Mouse (Mus musculus) hindbrain, postnatal 0 days (tissue): ENCODE data around the gene Nepro. TPM values are rescaled to one million over a fixed set of nuclear protein-coding genes. Genes with fewer than 3 reads are reported as not detected.

Experiments used
- ATAC-seq: fragments of 200-750 bp; cut with Nextera tagmentation; 2 replicates; pipeline ENCODE4 v1.8.0; 2017; ENCODE audit warnings: mild to moderate bottlenecking, moderate TSS enrichment, moderate library complexity
- DNase-seq: peaks from one replicate; pipeline ENCODE4 v3.0.0-alpha.2; 2015; ENCODE audit warnings: low spot score
- H3K27ac ChIP-seq: fragments of 300-500 bp; sonication (generic); 2 replicates; pipeline ENCODE4 v1.5.1; 2014; ENCODE audit warnings: mild to moderate bottlenecking
- H3K27me3 ChIP-seq: fragments of 300-500 bp; sonication (generic); 2 replicates; pipeline ENCODE4 v1.6.1; 2014; ENCODE audit warnings: low read length, mixed read lengths; ENCODE audit not compliant: insufficient read depth
- H3K36me3 ChIP-seq: fragments of 300-500 bp; sonication (generic); 2 replicates; pipeline ENCODE4 v1.6.1; 2014; ENCODE audit warnings: low read length, mixed read lengths; ENCODE audit not compliant: insufficient read depth
- H3K4me1 ChIP-seq: fragments of 300-500 bp; sonication (generic); 2 replicates; pipeline ENCODE4 v1.6.1; 2014; ENCODE audit warnings: antibody characterized with exemption, low read length, mixed read lengths; ENCODE audit not compliant: insufficient read depth
- H3K4me2 ChIP-seq: fragments of 300-500 bp; sonication (generic); 2 replicates; pipeline ENCODE4 v1.6.1; 2014; ENCODE audit warnings: low read depth, mild to moderate bottlenecking, low read length, moderate library complexity, mixed read lengths
- H3K4me3 ChIP-seq: fragments of 300-500 bp; sonication (generic); 2 replicates; pipeline ENCODE4 v1.5.1; 2014; ENCODE audit warnings: low read length
- H3K9ac ChIP-seq: fragments of 300-500 bp; sonication (generic); replicated peaks from 2 replicates; pipeline ENCODE4 v1.6.1; 2014; ENCODE audit warnings: mild to moderate bottlenecking, low read length, moderate library complexity, mixed read lengths
- H3K9me3 ChIP-seq: fragments of 300-500 bp; sonication (generic); 2 replicates; pipeline ENCODE4 v1.6.1; 2016; ENCODE audit warnings: low read length, mixed read lengths
- CTCF ChIP-seq: IDR thresholded peaks from 2 replicates; pipeline ENCODE4 v1.5.1; 2016; ENCODE audit warnings: antibody characterized with exemption, control low read depth, low read depth
- WGBS: fragments of 180-500 bp; shearing (Covaris S2); extraction: QIAGEN DNeasy Blood & Tissue Kit; methylation state at CpG from one replicate; pipeline ENCODE4 v1.1.7; 2014; 5-methylcytosine and 5-hydroxymethylcytosine counted together
- polyA plus RNA-seq: library from polyadenylated mRNA; unstranded; fragments of >200 nt; fragmentation: Nextera tagmentation; extraction: Ambion mirVana; gene quantifications from 2 replicates; pipeline ENCODE4 v1.2.1, GENCODE M21; 2015
- total RNA-seq: library from RNA; depleted of rRNA; stranded (reverse); fragments of >200 nt; gene quantifications from 2 replicates; pipeline ENCODE4 v1.2.3, GENCODE M21; 2014; rRNA removed

Gene Nepro
- 3.3 and 3.5 TPM in 2 replicates for total RNA-seq
- 3.2 TPM in 2 replicates for polyA plus RNA-seq

DNA sequence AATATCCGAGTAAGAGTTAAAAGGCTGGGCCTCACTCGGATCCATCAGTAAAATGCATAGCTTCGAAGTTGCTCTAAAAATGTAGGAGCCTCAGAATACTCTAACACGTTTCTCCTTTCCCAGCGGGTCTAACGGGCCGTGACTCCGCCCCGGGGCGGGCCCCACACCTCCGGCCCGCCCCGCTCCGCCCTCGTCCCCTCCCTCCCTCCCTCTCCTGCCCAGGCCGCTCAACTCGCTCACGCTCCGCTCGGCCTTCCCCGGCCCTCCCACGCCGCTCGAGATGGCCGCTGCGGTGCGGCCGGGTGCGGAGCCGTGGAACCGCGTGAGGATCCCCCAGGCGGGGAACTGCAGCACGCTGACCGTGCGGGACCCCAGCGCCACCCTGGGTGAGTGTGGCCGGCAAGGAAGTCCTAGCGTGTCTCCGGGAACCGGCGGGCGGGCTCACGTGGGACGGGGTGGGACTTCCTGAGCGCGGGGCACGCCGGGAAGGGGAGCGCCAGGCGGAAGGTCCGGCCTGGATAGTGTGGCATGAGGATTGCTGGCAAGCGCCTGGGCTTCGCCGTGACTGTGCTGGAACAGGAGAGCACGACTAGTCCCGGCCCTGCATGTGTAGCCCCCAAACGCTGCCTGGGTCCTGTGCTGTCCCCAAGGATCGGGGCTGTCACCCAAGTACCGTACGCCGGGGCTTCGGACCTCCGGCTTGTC lies at the start of gene Nepro:
Gene Nepro (plus strand): TSS at position 219 of the 705 bp plus-strand sequence.
- peak within 1 kb of the TSS; percentile 92 for H3K27ac ChIP-seq
- H3K9ac ChIP-seq, result peak within 1 kb of the TSS; percentile 80
- no peak for TF ChIP-seq CTCF
- H3K36me3 ChIP-seq, result 0 out of 2 replicates have a peak, but pooled peaks cover 6% of the 10 kb centered on the region
- DNase-seq (peak; percentile 94), ATAC-seq (peak; percentile 98)
- H3K27me3 ChIP-seq, result no peaks in the 10 kb centered on the region
- under 1% methylated on average over 61 of the region's 64 CpGs for WGBS
- H3K4me2 ChIP-seq, result peak within 1 kb of the TSS; percentile 65
- H3K4me1 ChIP-seq, result no peaks in the 10 kb centered on the region
- H3K4me3 ChIP-seq, result peak within 1 kb of the TSS; percentile 79
- no peaks in the 10 kb centered on the region for H3K9me3 ChIP-seq

DNA sequence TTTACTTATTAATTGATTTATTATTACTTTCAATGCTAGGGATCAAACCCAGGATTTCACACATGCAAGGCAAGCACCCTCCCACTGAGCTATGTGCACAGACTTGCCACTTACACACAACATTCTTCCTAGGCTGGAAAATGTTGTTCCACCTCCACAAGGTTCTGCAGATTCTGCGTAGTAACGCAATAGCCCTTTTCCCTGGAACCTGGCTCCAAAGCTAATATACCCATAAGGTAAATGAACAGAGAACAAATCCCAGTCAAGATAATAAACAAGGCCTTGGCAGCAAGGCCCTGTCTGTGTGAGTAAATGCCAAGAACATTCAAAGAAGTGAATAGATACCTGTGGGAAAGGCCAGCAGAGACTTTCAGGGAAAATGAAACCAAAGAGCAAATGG lies 47.7 kb upstream of the Nepro start:
- no peaks in the 10 kb centered on the region for H3K27me3 ChIP-seq
- H3K4me2 ChIP-seq, result no peak overlapping the region
- H3K9ac ChIP-seq, result no peak overlapping the region
- no peaks in the 10 kb centered on the region for H3K36me3 ChIP-seq
- no peak overlapping the region for H3K4me3 ChIP-seq
- no peak overlapping the region for H3K27ac ChIP-seq
- no peak for ATAC-seq
- TF ChIP-seq CTCF, result no peak
- no peaks in the 10 kb centered on the region for H3K9me3 ChIP-seq
- 79% methylated on average over 2 of the region's 2 CpGs for WGBS
- H3K4me1 ChIP-seq, result peaks cover 20% of the 10 kb centered on the region
- DNase-seq, result no peak

DNA sequence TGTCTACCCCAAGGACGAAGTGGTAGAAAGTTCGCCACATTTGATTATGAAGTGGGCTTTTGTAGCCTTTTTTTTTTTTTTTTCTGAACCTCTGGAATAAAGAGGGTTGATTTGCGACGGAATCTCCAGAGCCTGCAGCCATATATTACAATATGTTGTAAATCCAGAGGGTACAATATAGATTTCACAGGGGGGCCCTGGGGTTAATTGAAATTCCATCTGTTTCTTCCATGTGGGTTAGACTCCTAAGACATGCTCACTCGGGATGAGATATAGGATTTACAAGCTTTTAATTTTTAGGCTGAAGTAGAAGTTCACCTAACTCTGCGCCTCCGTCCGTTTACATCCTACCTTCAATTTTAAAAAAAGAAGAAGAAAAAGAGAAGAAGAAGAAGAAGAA lies 45.0 kb upstream of the Nepro start:
- Histone ChIP-seq H3K4me2 (peak overlapping the region; percentile 35), H3K4me3 (peak overlapping the region; percentile 10; the same call in 1 of the 2 replicates), H3K36me3 (no peaks in the 10 kb centered on the region), H3K4me1 (peaks cover 17% of the 10 kb centered on the region), H3K9ac (no peak overlapping the region), H3K9me3 (no peaks in the 10 kb centered on the region), H3K27me3 (no peaks in the 10 kb centered on the region), H3K27ac (0 out of 2 replicates have a peak overlapping the region, but pooled peaks have one; percentile 22)
- DNase-seq, result no peak
- 23% methylated on average over 8 of the region's 8 CpGs for WGBS
- no peak for ATAC-seq
- TF ChIP-seq CTCF, result no peak

DNA sequence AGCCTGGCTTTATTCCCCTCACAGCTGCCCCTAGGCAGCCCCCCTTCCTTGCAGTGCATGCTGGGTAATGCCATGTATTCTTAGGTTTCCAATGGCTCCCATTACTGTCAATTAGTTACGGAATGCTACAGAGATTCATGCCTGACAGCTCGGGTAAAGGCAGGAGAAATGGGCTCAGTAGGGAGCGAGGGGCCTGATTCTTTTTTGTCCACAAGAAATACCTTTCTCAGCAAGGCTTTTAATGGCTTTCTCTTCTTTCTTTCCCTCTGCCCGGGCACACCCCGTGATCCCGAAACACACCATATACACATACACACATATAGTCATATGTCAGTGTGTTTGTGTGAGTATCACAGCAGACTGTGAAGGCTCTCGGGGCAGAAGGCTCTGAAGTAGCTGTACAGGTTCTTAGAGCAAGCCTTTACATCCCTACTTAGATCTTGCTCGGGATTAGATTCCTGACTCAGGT lies 44.6 kb upstream of the Nepro start:
- Histone ChIP-seq H3K4me3 (peak overlapping the region; percentile 10; the same call in 1 of the 2 replicates), H3K27me3 (no peaks in the 10 kb centered on the region), H3K36me3 (no peaks in the 10 kb centered on the region), H3K9ac (no peak overlapping the region), H3K4me2 (peak overlapping the region; percentile 35), H3K9me3 (no peaks in the 10 kb centered on the region), H3K27ac (peak overlapping the region; percentile 60), H3K4me1 (peaks cover 17% of the 10 kb centered on the region)
- TF ChIP-seq CTCF, result no peak
- DNase-seq (peak; percentile 78), ATAC-seq (peak; percentile 90)
- WGBS, result 14% methylated on average over 8 of the region's 8 CpGs

DNA sequence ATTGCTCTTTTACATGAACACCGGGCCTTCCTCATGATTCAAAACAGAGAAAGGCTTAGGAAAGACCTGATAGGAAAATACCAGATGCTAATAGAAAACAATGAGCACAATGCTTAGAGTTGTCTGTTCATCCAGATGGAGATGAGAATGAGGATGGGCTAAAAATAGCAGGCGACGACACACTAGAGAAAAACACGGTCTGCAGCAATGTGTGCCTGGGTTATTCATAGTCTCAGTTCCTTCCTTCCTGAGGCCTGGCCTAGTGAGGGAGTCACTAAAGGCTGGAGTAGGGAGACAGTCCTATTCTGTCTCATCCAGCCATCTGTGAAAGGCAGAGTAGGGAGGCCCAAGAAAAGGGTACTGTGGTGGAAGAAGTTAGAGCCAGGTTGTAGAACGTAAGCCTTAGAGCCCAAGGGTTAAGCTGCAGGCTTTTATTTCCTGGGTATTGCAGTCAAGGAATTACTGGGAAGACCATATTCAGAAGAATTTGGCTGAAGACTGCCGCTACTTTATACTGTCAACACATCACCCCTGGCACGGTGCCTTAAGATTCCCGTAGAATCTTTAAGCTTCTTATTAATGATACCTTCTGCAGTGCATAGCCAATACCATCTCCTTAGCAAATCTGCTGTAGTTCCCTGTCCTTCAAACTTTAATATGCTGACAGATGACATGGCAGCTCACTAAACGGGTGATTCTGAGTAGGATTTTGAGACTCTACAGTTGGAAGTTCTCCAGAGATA lies 43.2 kb upstream of the Nepro start:
- WGBS, result 44% methylated on average over 9 of the region's 9 CpGs
- Histone ChIP-seq H3K27ac (peak overlapping the region; percentile 60; the same call in 1 of the 2 replicates), H3K9ac (no peak overlapping the region), H3K4me3 (no peak overlapping the region), H3K4me2 (no peak overlapping the region), H3K9me3 (no peaks in the 10 kb centered on the region), H3K36me3 (no peaks in the 10 kb centered on the region), H3K4me1 (peaks cover 17% of the 10 kb centered on the region), H3K27me3 (no peaks in the 10 kb centered on the region)
- ATAC-seq, result peak; percentile 37; the same call in 1 of the 2 replicates
- no peak for DNase-seq
- no peak for TF ChIP-seq CTCF

DNA sequence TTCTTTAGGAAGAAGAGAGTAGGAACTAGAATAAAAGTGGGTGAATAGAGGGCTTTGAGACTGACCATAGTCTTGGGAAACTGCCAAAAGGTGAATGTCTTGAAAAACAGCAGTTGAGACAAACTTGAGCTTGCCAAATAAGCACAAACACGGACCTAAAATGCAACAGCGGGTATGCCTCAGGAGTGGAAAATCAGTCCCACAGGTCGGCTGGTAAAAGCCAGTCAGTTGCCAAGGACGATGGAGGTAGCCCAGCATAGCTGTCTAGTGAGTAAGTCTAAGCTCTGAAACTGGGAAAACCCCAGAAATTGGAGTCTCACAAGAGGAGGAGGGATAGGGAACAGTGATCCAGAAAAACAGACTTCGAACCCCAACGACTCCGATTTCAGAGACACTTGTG lies 39.5 kb upstream of the Nepro start:
- Histone ChIP-seq H3K27me3 (no peaks in the 10 kb centered on the region), H3K36me3 (no peaks in the 10 kb centered on the region), H3K9me3 (no peaks in the 10 kb centered on the region), H3K4me2 (no peak overlapping the region), H3K4me1 (peaks cover 22% of the 10 kb centered on the region), H3K27ac (0 out of 2 replicates have a peak overlapping the region, but pooled peaks have one; percentile 32), H3K4me3 (no peak overlapping the region), H3K9ac (no peak overlapping the region)
- no peak for ATAC-seq
- WGBS, result 56% methylated on average over 7 of the region's 7 CpGs
- TF ChIP-seq CTCF, result no peak
- DNase-seq, result no peak
